ENCODE assay signal across 15 mouse cellular contexts in genomic region chr12:81642361-81643082, GRCm38 (mm10). TPM values are rescaled to one million over a fixed set of nuclear protein-coding genes. Genes with fewer than 3 reads are reported as not detected.
A peak's percentile ranks its signal among the peaks of the same experiment; 100 is the strongest.
DNase-seq lines count a peak whose midpoint lies in the region; ATAC-seq and TF ChIP-seq lines count a peak whose summit lies in the region.
"Had no signal": no experiment of that assay in that cellular context is flagged by ENCODE, and none has a peak within 500 bp of the region (broad histone marks: within the 10 kb centered on the region; RNA-seq: fewer than 3 reads in every experiment).

No protein-coding gene starts in this region.

- no peak for TF ChIP-seq POLR2A in brain, embryonic 14.5 days (IDR thresholded peaks at IDR 0.05; ENCODE audit: borderline replicate concordance, extremely low read depth, insufficient read depth, insufficient read length, poor library complexity, severe bottlenecking)

- peaks cover 15% of the 10 kb centered on the region for H3K4me1 ChIP-seq in hindbrain, embryonic 10.5 days (replicated peaks)
- H3K4me1 ChIP-seq in midbrain, postnatal 0 days (ENCODE audit: insufficient read depth, low read length) = no peaks in the 10 kb centered on the region

- TF ChIP-seq CTCF in brain, embryonic 14.5 days (IDR thresholded peaks at IDR 0.05; ENCODE audit: borderline replicate concordance, extremely low read depth, insufficient read depth, insufficient read length) = no peak
- TF ChIP-seq CTCF in midbrain, postnatal 0 days (IDR thresholded peaks at IDR 0.05) = no peak

- no peak overlapping the region for H3K9ac ChIP-seq in midbrain, postnatal 0 days (replicated peaks; ENCODE audit: low read length, poor library complexity, severe bottlenecking)
- H3K9ac ChIP-seq: lung, embryonic 14.5 days had no signal

- intact Hi-C loops in left cerebral cortex, postnatal 25 days (cut with DNase I) = no loop called here

- H3K27ac ChIP-seq in hindbrain, embryonic 10.5 days = no peak overlapping the region
- no peak overlapping the region for H3K27ac ChIP-seq in midbrain, postnatal 0 days (ENCODE audit: low read depth, low read length)

- 35% methylated on average over 11 of the region's 11 CpGs for WGBS in hindbrain, embryonic 10.5 days
- WGBS in midbrain, postnatal 0 days = 28% methylated on average over 11 of the region's 11 CpGs

- H3K27me3 ChIP-seq in hindbrain, embryonic 10.5 days (ENCODE audit: insufficient read depth, poor library complexity, severe bottlenecking) = no peaks in the 10 kb centered on the region
- no peaks in the 10 kb centered on the region for H3K27me3 ChIP-seq in midbrain, postnatal 0 days (ENCODE audit: insufficient read depth, low read length)

- H3K4me3 ChIP-seq in hindbrain, embryonic 10.5 days = no peak overlapping the region
- H3K4me3 ChIP-seq in midbrain, postnatal 0 days (ENCODE audit: low read depth, low read length) = no peak overlapping the region
- H3K4me3 ChIP-seq: erythroblast, embryonic 14.5 days had no signal

- H3K4me2 ChIP-seq in midbrain, postnatal 0 days (ENCODE audit: low read depth, low read length, poor library complexity, severe bottlenecking) = no peak overlapping the region
- H3K4me2 ChIP-seq: lung, embryonic 14.5 days had no signal

- no peaks in the 10 kb centered on the region for H3K36me3 ChIP-seq in hindbrain, embryonic 10.5 days
- H3K36me3 ChIP-seq in midbrain, postnatal 0 days (ENCODE audit: insufficient read depth, low read length) = 0 out of 2 replicates have a peak, but pooled peaks cover 3% of the 10 kb centered on the region

- peak; percentile 54; the same call in 1 of the 2 replicates for ATAC-seq in midbrain, postnatal 0 days (ENCODE audit: low FRiP score)

- DNase-seq in left cerebral cortex, adult 11 months (ENCODE audit: low spot score) = peak; percentile 27
- no peak for DNase-seq in left cerebral cortex, postnatal 25 days (ENCODE audit: low spot score in 2 of 2)
- DNase-seq in brain, embryonic 14.5 days (ENCODE audit: low read depth) = peak; percentile 90
- peak; percentile 10 for DNase-seq in hindbrain, embryonic 10.5 days (ENCODE audit: low spot score)
- peak; percentile 78 for DNase-seq in midbrain, postnatal 0 days (ENCODE audit: low spot score)
- DNase-seq in lung, adult 18-20 months = no peak
- DNase-seq in adrenal gland, adult 2 months = no peak
- DNase-seq: gastrocnemius, postnatal 25 days; heart, postnatal 10 days; kidney, adult 11 months; lung, embryonic 14.5 days; spleen, adult 18-20 months had no signal

- H3K9me3 ChIP-seq in hindbrain, embryonic 10.5 days = no peaks in the 10 kb centered on the region
- no peaks in the 10 kb centered on the region for H3K9me3 ChIP-seq in midbrain, postnatal 0 days (ENCODE audit: low read length)

RNA-seq across cellular contexts. Expression of gene Ttc9, which starts 11.5 kb away (rescaled TPM):
- 10 to 100 TPM; 53.1 to 57.1 TPM for total RNA-seq in left cerebral cortex, postnatal 25 days (2021)
- polyA plus RNA-seq in brain, embryonic 14.5 days (2012; rRNA removed) = 14.0 and 20.2 TPM in 2 replicates
- polyA plus RNA-seq in hindbrain, embryonic 10.5 days (2016; fragmentation: Nextera tagmentation; extraction: Ambion mirVana) = 2.2 and 2.7 TPM in 2 replicates
- 58.4 and 60.2 TPM in 2 replicates for total RNA-seq in midbrain, postnatal 0 days (2014; rRNA removed)
- polyA plus RNA-seq in midbrain, postnatal 0 days (2015; fragmentation: Nextera tagmentation; extraction: Ambion mirVana) = 16.3 and 16.7 TPM in 2 replicates
- total RNA-seq in adrenal gland, adult 2 months (2021) = 1 to 10 TPM; 3.7 to 3.8 TPM
- polyA plus RNA-seq in adrenal gland, adult 2 months (2012; rRNA removed) = 0.73 TPM in 2 replicates
- total RNA-seq: common myeloid progenitor, adult 5-6 weeks; megakaryocyte-erythroid progenitor cell, adult 5-6 weeks had no signal
- polyA plus RNA-seq: erythroblast, embryonic 14.5 days had no signal

RNA-seq across cellular contexts. Expression of gene Med6, which starts 47.7 kb away (rescaled TPM):
- total RNA-seq in left cerebral cortex, postnatal 25 days (2021) = 10 to 100 TPM; 24.4 to 26.9 TPM
- 32.7 and 41.0 TPM in 2 replicates for polyA plus RNA-seq in brain, embryonic 14.5 days (2012; rRNA removed)
- polyA plus RNA-seq in hindbrain, embryonic 10.5 days (2016; fragmentation: Nextera tagmentation; extraction: Ambion mirVana) = 79.4 and 80.8 TPM in 2 replicates
- 23.5 and 36.1 TPM in 2 replicates for total RNA-seq in midbrain, postnatal 0 days (2014; rRNA removed)
- polyA plus RNA-seq in midbrain, postnatal 0 days (2015; fragmentation: Nextera tagmentation; extraction: Ambion mirVana) = 30.5 and 31.2 TPM in 2 replicates
- total RNA-seq in adrenal gland, adult 2 months (2021) = 10 to 100 TPM; 22.3 to 27.3 TPM
- polyA plus RNA-seq in adrenal gland, adult 2 months (2012; rRNA removed) = 1.2 and 1.4 TPM in 2 replicates

Comparison
In these comparisons a context has a peak if more than half of its experiments do, and no peak if none do; other contexts are left out.
1. DNase-seq: peak in left cerebral cortex, adult 11 months (single experiment), brain, embryonic 14.5 days (single experiment), hindbrain, embryonic 10.5 days (single experiment) and midbrain, postnatal 0 days (single experiment); none in left cerebral cortex, postnatal 25 days (0 of 2), lung, adult 18-20 months (0 of 2) and adrenal gland, adult 2 months (single experiment).
2. RNA of gene Med6, which starts 47.7 kb away (polyA plus RNA-seq): 79.4 to 80.8 TPM in hindbrain, embryonic 10.5 days, 32.7 to 41.0 TPM in brain, embryonic 14.5 days and 30.5 to 31.2 TPM in midbrain, postnatal 0 days; 1.2 to 1.4 TPM in adrenal gland, adult 2 months; every median in the first group is over 10 times any median in the second.